Mouse (Mus musculus) activated CD4-positive, CD25-positive, alpha-beta regulatory T cell, adult 4 months (primary cell): ENCODE measurements around the gene Gm3233. TPM values are rescaled to one million over a fixed set of nuclear protein-coding genes. Genes with fewer than 3 reads are reported as not detected.
"Not testable (repeated sequence)": the region's sequence is repeated elsewhere in the genome, so short reads cannot be mapped to it uniquely, and the experiment has no call there.

Experiments
- ATAC-seq: one replicate; pipeline ENCODE4 v1.8.0; 2017
- polyA plus RNA-seq, 2 experiments: library from polyadenylated mRNA; unstranded; fragments of 100-300 nt; shearing (Covaris generic); gene quantifications; one replicate each; pipeline ENCODE4 v1.2.1; 2017

Gene Gm3233
- polyA plus RNA-seq, result not detected

DNA sequence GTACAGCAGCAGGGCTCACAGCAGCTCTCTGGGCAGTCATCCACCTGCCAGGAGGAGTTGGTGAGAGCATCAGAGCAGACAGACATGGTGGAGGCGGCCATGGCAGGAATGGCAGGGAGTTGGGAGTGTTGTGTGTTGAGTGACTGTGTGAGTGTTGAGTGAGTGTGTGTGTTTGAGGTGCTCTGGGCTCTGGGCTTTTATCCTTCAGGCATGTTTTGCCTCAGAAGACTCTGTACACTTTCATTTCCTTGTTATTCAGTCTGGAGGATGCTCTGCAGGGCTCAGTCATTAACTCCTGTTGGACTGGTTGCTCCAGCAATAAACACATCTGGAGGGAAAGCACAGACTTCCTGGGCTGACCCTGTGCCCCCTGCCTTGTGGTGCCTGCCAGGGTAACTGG is at the start of gene Gm3233:
Gene Gm3233, minus strand, starts transcription at position 101 of the 400 bp plus-strand sequence.
- not testable (repeated sequence) for ATAC-seq

DNA sequence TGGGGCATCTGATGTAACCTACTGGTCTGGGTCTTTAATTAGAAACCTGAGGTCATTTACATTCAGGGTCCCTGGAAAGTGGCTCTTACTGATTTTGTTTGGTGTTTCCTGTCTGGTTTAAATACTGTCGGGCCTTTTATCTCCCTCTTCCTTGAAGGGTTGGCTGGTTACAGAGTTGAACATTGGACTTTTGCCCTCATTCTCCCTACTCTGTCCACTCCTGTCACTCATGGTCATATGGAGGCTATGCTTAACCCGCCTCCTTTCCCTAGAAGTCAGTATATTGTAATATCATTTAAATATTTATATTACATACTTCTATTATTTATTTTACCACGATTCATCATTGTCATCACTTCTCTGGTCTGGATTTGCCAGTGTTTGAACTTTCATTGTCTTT is 44.6 kb upstream of the Gm3233 start:
- no peak for ATAC-seq

DNA sequence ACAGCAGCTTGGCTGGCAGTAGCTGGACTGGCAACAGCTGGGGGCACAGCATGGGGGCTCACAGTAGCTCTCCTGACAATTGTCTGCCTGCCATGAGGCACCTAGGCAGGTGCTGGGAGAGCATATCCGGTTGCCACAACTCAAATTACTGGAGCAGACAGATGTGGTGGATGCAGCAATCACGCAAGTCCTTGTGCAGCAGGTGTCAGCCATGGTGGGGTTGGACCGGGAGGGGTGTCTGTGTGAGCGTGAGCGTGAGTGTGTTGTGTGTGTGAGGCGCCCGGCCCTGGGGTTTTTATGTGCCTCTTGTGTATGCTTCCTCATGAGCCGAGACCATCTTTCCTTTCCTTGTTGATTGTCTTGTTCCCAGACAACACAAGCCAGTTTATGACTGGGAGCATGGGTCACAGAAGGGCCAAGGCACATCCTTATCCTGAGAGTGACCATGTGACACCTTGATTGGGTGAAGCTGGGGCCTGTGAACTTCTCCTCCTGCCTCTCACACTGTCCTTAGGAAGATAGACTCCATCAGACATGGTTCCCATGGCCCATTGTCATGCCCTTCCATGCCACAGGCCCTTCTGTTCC is 39.5 kb upstream of the Gm3233 start, which contains the start of gene Gm19668:
Gene Gm19668, minus strand, starts transcription at position 213 of the 588 bp plus-strand sequence.
- ATAC-seq, result no peak

- not testable (repeated sequence) for ATAC-seq
These were observed 38.9 kb upstream of the Gm3233 start for GRCm38 (mm10) chr10:77798164-77798920.

- ATAC-seq, result no peak
These were observed 38.2 kb upstream of the Gm3233 start for GRCm38 (mm10) chr10:77797677-77798076.

- ATAC-seq, result no peak
These were observed 35.5 kb upstream of the Gm3233 start, which contains the start of gene Gm9639 for GRCm38 (mm10) chr10:77794976-77795375. Gene Gm9639 (minus strand): TSS chr10:77795076.

DNA sequence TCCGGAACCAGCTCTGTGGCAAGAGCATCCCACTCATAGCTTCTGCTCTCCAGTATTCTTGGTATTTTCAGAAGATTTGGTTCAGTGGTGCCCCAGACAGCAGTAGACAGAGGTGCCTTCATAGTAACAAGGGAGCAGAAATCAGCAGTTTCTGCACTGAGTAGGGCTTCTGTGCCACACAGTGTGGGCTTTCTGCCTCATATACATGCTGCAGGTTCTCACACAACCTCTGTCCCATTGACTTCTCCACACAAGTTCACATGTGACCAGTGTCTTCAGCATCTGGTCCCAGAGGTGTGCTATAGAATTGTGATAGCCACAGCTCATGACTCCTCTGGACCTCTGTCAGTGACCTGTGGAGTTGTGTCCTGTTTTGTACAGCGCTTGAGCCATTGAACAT is 29.1 kb upstream of the Gm3233 start:
- ATAC-seq, result no peak

GRCm38 (mm10) chr10:77787876-77788275 is 28.4 kb upstream of the Gm3233 start, which contains the start of gene Gm7137:
Gene Gm7137 (minus strand): TSS chr10:77788200.
- ATAC-seq, result not testable (repeated sequence)

- ATAC-seq, result not testable (repeated sequence)
These were observed 23.9 kb upstream of the Gm3233 start for GRCm38 (mm10) chr10:77783396-77783795.

DNA sequence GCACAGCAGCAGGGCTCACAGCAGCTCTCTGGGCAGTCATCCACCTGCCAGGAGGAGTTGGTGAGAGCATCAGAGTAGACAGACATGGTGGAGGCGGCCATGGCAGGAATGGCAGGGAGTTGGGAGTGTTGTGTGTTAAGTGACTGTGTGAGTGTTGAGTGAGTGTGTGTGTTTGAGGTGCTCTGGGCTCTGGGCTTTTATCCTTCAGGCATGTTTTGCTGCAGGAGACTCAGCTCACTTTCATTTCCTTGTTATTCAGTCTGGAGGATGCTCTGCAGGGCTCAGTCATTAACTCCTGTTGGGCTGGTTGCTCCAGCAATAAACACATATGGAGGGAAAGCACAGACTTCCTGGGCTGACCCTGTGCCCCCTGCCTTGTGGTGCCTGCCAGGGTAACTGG is 23.0 kb upstream of the Gm3233 start, which contains the start of gene Gm3250:
Gene Gm3250, minus strand, starts transcription at position 101 of the 400 bp plus-strand sequence.
- not testable (repeated sequence) for ATAC-seq

GRCm38 (mm10) chr10:77776844-77777243 is 17.4 kb upstream of the Gm3233 start, which contains the start of gene Gm7138:
Gene Gm7138 (minus strand): TSS chr10:77776944.
- not testable (repeated sequence) for ATAC-seq

GRCm38 (mm10) chr10:77772142-77772541 is 12.7 kb upstream of the Gm3233 start:
- ATAC-seq, result not testable (repeated sequence)

GRCm38 (mm10) chr10:77771225-77771624 is 11.7 kb upstream of the Gm3233 start, which contains the start of gene Gm3238:
Gene Gm3238 (minus strand): TSS chr10:77771325.
- ATAC-seq, result not testable (repeated sequence)

- no peak for ATAC-seq
These were observed 10.2 kb upstream of the Gm3233 start for GRCm38 (mm10) chr10:77769727-77770126.

DNA sequence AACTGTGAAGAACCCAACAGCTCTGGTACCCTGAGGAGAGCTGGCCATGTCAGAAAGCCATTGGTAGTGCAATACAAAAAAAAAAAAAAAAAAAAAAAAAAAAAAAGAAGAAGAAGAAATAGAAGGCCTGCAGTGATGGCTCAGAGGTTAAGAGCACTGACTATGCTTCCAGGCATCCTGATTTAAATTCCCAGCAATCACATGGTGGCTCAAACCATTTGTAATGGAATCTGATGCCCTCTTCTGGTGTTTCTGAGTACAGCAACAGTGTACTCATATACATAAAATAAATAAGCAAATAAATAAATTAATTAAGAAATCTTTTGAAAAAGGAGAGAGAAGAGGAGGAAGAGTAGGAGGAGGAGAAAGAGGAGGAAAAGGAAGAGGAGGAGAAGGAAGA is 6.0 kb downstream of the Gm3233 start:
- no peak for ATAC-seq

GRCm38 (mm10) chr10:77752312-77752711 is 7.2 kb downstream of the Gm3233 start:
- not testable (repeated sequence) for ATAC-seq

DNA sequence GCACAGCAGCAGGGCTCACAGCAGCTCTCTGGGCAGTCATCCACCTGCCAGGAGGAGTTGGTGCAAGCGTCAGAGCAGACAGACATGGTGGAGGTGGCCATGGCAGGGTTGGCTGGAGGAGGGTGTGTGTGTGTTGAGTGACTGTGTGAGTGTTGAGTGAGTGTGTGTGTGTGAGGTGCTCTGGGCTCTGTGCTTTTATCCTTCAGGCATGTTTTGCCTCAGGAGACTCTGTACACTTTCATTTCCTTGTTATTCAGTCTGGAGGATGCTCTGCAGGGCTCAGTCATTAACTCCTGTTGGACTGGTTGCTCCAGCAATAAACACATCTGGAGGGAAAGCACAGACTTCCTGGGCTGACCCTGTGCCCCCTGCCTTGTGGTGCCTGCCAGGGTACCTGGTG is 8.2 kb downstream of the Gm3233 start, which contains the start of gene Gm9736:
Gene Gm9736, minus strand, starts transcription at position 101 of the 400 bp plus-strand sequence.
- ATAC-seq, result not testable (repeated sequence)

DNA sequence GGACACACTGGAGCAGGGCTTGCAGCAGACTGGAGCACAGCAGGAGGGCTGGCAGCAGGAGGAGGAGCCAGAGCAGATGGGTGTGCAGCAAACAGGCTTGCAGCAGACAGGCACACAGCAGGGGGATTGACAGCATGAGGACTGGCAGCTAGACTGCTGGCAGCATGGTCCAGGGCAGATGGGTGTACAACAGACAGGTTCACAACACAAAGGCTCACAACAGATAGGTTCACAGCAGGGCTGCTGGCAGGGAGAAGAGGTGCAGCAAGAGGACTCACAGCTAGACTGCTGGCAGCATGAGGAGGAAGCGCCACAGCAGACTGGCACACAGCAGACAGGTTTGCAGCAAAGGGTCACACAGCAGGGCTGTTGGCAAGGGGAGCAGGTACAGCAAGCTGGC is 8.8 kb downstream of the Gm3233 start:
- ATAC-seq, result not testable (repeated sequence)

- ATAC-seq, result not testable (repeated sequence)
These were observed 17.4 kb downstream of the Gm3233 start, which contains the start of gene Gm18596 for GRCm38 (mm10) chr10:77741924-77742688. Gene Gm18596 (minus strand): TSS chr10:77742638.

DNA sequence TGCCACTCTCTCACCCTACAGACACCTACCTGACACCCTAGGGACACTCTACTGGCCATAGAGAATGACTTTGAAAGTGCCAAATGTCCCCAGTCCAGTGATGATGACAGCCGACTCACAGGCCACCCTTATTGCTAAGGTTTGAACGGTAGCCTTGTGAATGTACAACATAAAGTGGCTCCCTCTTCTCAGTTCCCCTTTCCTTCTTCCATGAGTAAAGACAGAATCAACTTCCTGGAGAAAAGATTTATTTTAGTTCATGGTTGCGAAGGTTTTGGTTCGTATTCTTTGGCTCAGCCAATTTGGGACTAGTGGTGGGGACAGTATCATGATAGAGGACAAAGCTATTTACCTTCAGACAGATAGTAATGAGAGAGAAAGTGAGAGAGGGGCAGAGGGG is 20.6 kb downstream of the Gm3233 start:
- ATAC-seq, result no peak

- ATAC-seq, result no peak
These were observed 23.6 kb downstream of the Gm3233 start for GRCm38 (mm10) chr10:77735928-77736327.

- ATAC-seq, result no peak
These were observed 30.2 kb downstream of the Gm3233 start for GRCm38 (mm10) chr10:77729241-77729640.
